Mouse (Mus musculus): ENCODE measurements around the gene Gm10198. TPM values are rescaled to one million over a fixed set of nuclear protein-coding genes. Genes with fewer than 3 reads are reported as not detected.

Gene Gm10198
- total RNA-seq, 2 experiments from 2014 or later: not detected

GRCm38 (mm10) chr13:111604826-111605225 is 12.2 kb downstream of the Gm10198 start:
- no peak for TF ChIP-seq CTCF (IDR thresholded peaks at IDR 0.05)
- intact Hi-C loops (cut with DNase I): no loop called here
- no peak for DNase-seq (ENCODE audit: extremely low spot score in 1 of 2, low spot score in 2 of 2)
- no peak overlapping the region for H3K4me3 ChIP-seq
- H3K27ac ChIP-seq: no peak overlapping the region

- H3K27ac ChIP-seq: no peak overlapping the region
- no peak overlapping the region for H3K4me3 ChIP-seq
- intact Hi-C loops (cut with DNase I): no loop called here
- TF ChIP-seq CTCF (IDR thresholded peaks at IDR 0.05): no peak
- no peak for DNase-seq (ENCODE audit: extremely low spot score in 1 of 2, low spot score in 2 of 2)
Measured at GRCm38 (mm10) chr13:111616168-111617125, 23.9 kb downstream of the Gm10198 start.

GRCm38 (mm10) chr13:111620433-111620832 is 27.8 kb downstream of the Gm10198 start:
- Histone ChIP-seq H3K4me3 (no peak overlapping the region), H3K27ac (no peak overlapping the region)
- intact Hi-C loops (cut with DNase I): no loop called here
- no peak for TF ChIP-seq CTCF (IDR thresholded peaks at IDR 0.05)
- DNase-seq (ENCODE audit: extremely low spot score in 1 of 2, low spot score in 2 of 2): no peak

GRCm38 (mm10) chr13:111622425-111622824 is 29.8 kb downstream of the Gm10198 start:
- Histone ChIP-seq H3K4me3 (no peak overlapping the region), H3K27ac (no peak overlapping the region)
- DNase-seq (ENCODE audit: extremely low spot score in 1 of 2, low spot score in 2 of 2): no peak
- intact Hi-C loops (cut with DNase I): no loop called here
- TF ChIP-seq CTCF (IDR thresholded peaks at IDR 0.05): no peak

- DNase-seq (ENCODE audit: extremely low spot score in 1 of 2, low spot score in 2 of 2): no peak
- no peak overlapping the region for H3K4me3 ChIP-seq
- no peak for TF ChIP-seq CTCF (IDR thresholded peaks at IDR 0.05)
- intact Hi-C loops (cut with DNase I): no loop called here
- no peak overlapping the region for H3K27ac ChIP-seq
Measured at GRCm38 (mm10) chr13:111623112-111623511, 30.5 kb downstream of the Gm10198 start.

- no peak for DNase-seq (ENCODE audit: extremely low spot score in 1 of 2, low spot score in 2 of 2)
- TF ChIP-seq CTCF (IDR thresholded peaks at IDR 0.05): no peak
- intact Hi-C loops (cut with DNase I): no loop called here
- H3K4me3 ChIP-seq: no peak overlapping the region
- no peak overlapping the region for H3K27ac ChIP-seq
Measured at GRCm38 (mm10) chr13:111624115-111624514, 31.5 kb downstream of the Gm10198 start.

GRCm38 (mm10) chr13:111634163-111635160 is 41.9 kb downstream of the Gm10198 start:
- intact Hi-C loops (cut with DNase I): no loop called here
- no peak for DNase-seq (ENCODE audit: extremely low spot score in 1 of 2, low spot score in 2 of 2)

GRCm38 (mm10) chr13:111640319-111640718 is 47.7 kb downstream of the Gm10198 start:
- H3K4me3 ChIP-seq: no peak overlapping the region
- no peak for DNase-seq (ENCODE audit: extremely low spot score in 1 of 2, low spot score in 2 of 2)
- no peak for TF ChIP-seq CTCF (IDR thresholded peaks at IDR 0.05)
- intact Hi-C loops (cut with DNase I): loop anchor here (2.0 kb wide), 1 partner anchor 22 kb away; no protein-coding TSS in a partner anchor
- H3K27ac ChIP-seq: no peak overlapping the region

More at GRCm38 (mm10) chr13:111634163-111635160, 41.9 kb downstream of the Gm10198 start:
- TF ChIP-seq CTCF (IDR thresholded peaks at IDR 0.05): no peak
- no peak overlapping the region for H3K27ac ChIP-seq
- H3K4me3 ChIP-seq: no peak overlapping the region

Other genes starting within 250 kb of the Gm10198 start
- gene Gpbp1, start 102.7 kb upstream of the Gm10198 start, total RNA-seq (2021): 10 to 100 TPM; 80.4 to 83.9 TPM
- gene Gm49496, start 42.8 kb upstream of the Gm10198 start, total RNA-seq (2021): not detected
- gene Mier3, start 88.2 kb downstream of the Gm10198 start, total RNA-seq (2021): 10 to 100 TPM; 27.1 to 29.9 TPM
- 10 to 100 TPM in 1 of 2 experiments, 1 to 10 TPM in 1; 8.8 to 11.1 TPM for gene Map3k1, start 216.2 kb downstream of the Gm10198 start, total RNA-seq (2021)

All from left cerebral cortex, adult 2 months (tissue).